Mouse (Mus musculus) adrenal gland (tissue): ENCODE data around the gene Cox20.

Experiments
- intact Hi-C: fragments of 180-260 bp; cut with DNase I; formaldehyde crosslinking; loops from one replicate; pipeline ENCODE4 v1.15.1; 2025

Cox20 gene

GRCm38 (mm10) chr1:178319295-178320037 lies 536 bp downstream of the Cox20 start:
- intact Hi-C loops = loop anchor here (2.0 kb wide), 2 partner anchors 17 to 87 kb away; partner anchors contain the start of genes Efcab2 and Hnrnpu

- intact Hi-C loops = no loop called here
Measured at GRCm38 (mm10) chr1:178320038-178320722, 1.2 kb downstream of the Cox20 start.

- intact Hi-C loops = no loop called here
Measured at GRCm38 (mm10) chr1:178320723-178321590, 2.0 kb downstream of the Cox20 start.

- intact Hi-C loops = no loop called here
Measured at GRCm38 (mm10) chr1:178321730-178322357, 2.9 kb downstream of the Cox20 start.

- intact Hi-C loops = no loop called here
Measured at GRCm38 (mm10) chr1:178323235-178323634, 4.3 kb downstream of the Cox20 start.

GRCm38 (mm10) chr1:178324568-178324967 lies 5.6 kb downstream of the Cox20 start:
- intact Hi-C loops = no loop called here

- intact Hi-C loops = no loop called here
Measured at GRCm38 (mm10) chr1:178326357-178326756, 7.4 kb downstream of the Cox20 start.

GRCm38 (mm10) chr1:178326950-178327349 lies 8.0 kb downstream of the Cox20 start:
- intact Hi-C loops = no loop called here

GRCm38 (mm10) chr1:178329017-178329416 lies 10.1 kb downstream of the Cox20 start:
- intact Hi-C loops = no loop called here

- intact Hi-C loops = no loop called here
Measured at GRCm38 (mm10) chr1:178329946-178330345, 11.0 kb downstream of the Cox20 start.

- intact Hi-C loops = loop anchor here (2.0 kb wide), 1 partner anchor 17 kb away; the partner anchor contains the start of gene Cox20
Measured at GRCm38 (mm10) chr1:178335860-178336261, 16.9 kb downstream of the Cox20 start.

- intact Hi-C loops = loop anchor here (2.0 kb wide), 1 partner anchor 18 kb away; the partner anchor contains the start of gene Cox20
Measured at GRCm38 (mm10) chr1:178336289-178336775, 17.4 kb downstream of the Cox20 start.

GRCm38 (mm10) chr1:178336777-178337481 lies 18.0 kb downstream of the Cox20 start:
- intact Hi-C loops = loop anchor here (1.0 to 2.0 kb wide), 2 partner anchors 18 to 69 kb away; partner anchors contain the start of genes Cox20 and Efcab2

GRCm38 (mm10) chr1:178337551-178338317 lies 18.8 kb downstream of the Cox20 start, which contains the start of gene Hnrnpu:
Gene Hnrnpu, minus strand, starts transcription at chr1:178337797.
- intact Hi-C loops = loop anchor here (1.0 to 2.0 kb wide), 3 partner anchors 19 to 69 kb away; partner anchors contain the start of genes Cox20 and Efcab2

GRCm38 (mm10) chr1:178338318-178338641 lies 19.4 kb downstream of the Cox20 start:
- intact Hi-C loops = loop anchor here (2.0 kb wide), 1 partner anchor 31 kb away; no protein-coding TSS in a partner anchor

GRCm38 (mm10) chr1:178340213-178340612 lies 21.3 kb downstream of the Cox20 start:
- intact Hi-C loops = no loop called here

GRCm38 (mm10) chr1:178341435-178341834 lies 22.5 kb downstream of the Cox20 start:
- intact Hi-C loops = no loop called here

- intact Hi-C loops = no loop called here
Measured at GRCm38 (mm10) chr1:178342063-178342462, 23.1 kb downstream of the Cox20 start.

- intact Hi-C loops = no loop called here
Measured at GRCm38 (mm10) chr1:178342612-178343011, 23.7 kb downstream of the Cox20 start.
